Mouse (Mus musculus) adrenal gland, postnatal 0 days (tissue): Measurements from ENCODE around the gene Zfp85. TPM values are rescaled to one million over a fixed set of nuclear protein-coding genes. Genes with fewer than 3 reads are reported as not detected.

Experiments
- polyA plus RNA-seq: library from polyadenylated mRNA; unstranded; fragments of >200 nt; fragmentation: Nextera tagmentation; extraction: Ambion mirVana; gene quantifications from 2 replicates; pipeline ENCODE4 v1.2.1, GENCODE M21; 2015

Zfp85 gene
- polyA plus RNA-seq: 6.7 and 9.9 TPM in 2 replicates

GRCm38 (mm10) chr13:67754333-67755306 lies at the start of gene Zfp85:
Gene Zfp85 (minus strand): TSS chr13:67755228.

GRCm38 (mm10) chr13:67779265-67780221 lies 24.5 kb upstream of the Zfp85 start, which contains the start of gene Zfp493:
Gene Zfp493 (plus strand): TSS chr13:67779693.

GRCm38 (mm10) chr13:67728641-67729318 lies 26.2 kb downstream of the Zfp85 start, which contains the start of gene Zfp65:
Gene Zfp65 (minus strand): TSS chr13:67729173.

Other genes starting within 250 kb of the Zfp85 start
- gene Gm26965, start 229.1 kb downstream of the Zfp85 start, polyA plus RNA-seq: not detected in 2 replicates
- 45.3 and 77.5 TPM in 2 replicates for gene Zfp87, start 229.1 kb downstream of the Zfp85 start, polyA plus RNA-seq
- 7.8 and 9.3 TPM in 2 replicates for gene Zfp748, start 201.4 kb downstream of the Zfp85 start, polyA plus RNA-seq
- 3.7 and 4.0 TPM in 2 replicates for gene Zfp729b, start 145.5 kb downstream of the Zfp85 start, polyA plus RNA-seq
- gene Gm49345, start 117.5 kb downstream of the Zfp85 start, polyA plus RNA-seq: not detected in 2 replicates
- gene Zfp729a, start 117.4 kb downstream of the Zfp85 start, polyA plus RNA-seq: 1.4 and 1.7 TPM in 2 replicates
- gene Zfp738, start 68.2 kb downstream of the Zfp85 start, polyA plus RNA-seq: 10.0 and 10.3 TPM in 2 replicates
- gene Zfp65, start 26.1 kb downstream of the Zfp85 start, polyA plus RNA-seq: 3.7 and 5.6 TPM in 2 replicates
- 2.4 and 2.8 TPM in 2 replicates for gene Zfp493, start 24.5 kb upstream of the Zfp85 start, polyA plus RNA-seq
- gene Zfp273, start 58.5 kb upstream of the Zfp85 start, polyA plus RNA-seq: 10.7 and 12.7 TPM in 2 replicates
- 4.8 and 5.0 TPM in 2 replicates for gene Gm10037, start 75.9 kb upstream of the Zfp85 start, polyA plus RNA-seq
- gene BC048507, start 108.1 kb upstream of the Zfp85 start, polyA plus RNA-seq: not detected in 2 replicates